Mouse (Mus musculus) heart, postnatal 0 days (tissue): Measurements from ENCODE around the gene Ms4a4a. TPM values are rescaled to one million over a fixed set of nuclear protein-coding genes. Genes with fewer than 3 reads are reported as not detected.

Experiments used
- ATAC-seq: fragments of 200-750 bp; cut with Nextera tagmentation; 2 replicates; pipeline ENCODE4 v1.8.0; 2017; ENCODE audit warnings: low read depth, moderate number of reproducible peaks, moderate library complexity; ENCODE audit not compliant: insufficient read depth
- DNase-seq: peaks from one replicate; pipeline ENCODE4 v3.0.0-alpha.2; 2016; ENCODE audit warnings: low spot score
- H3K27ac ChIP-seq: fragments of 300-500 bp; sonication (generic); 2 replicates; pipeline ENCODE4 v1.5.1; 2014; ENCODE audit warnings: low read depth, mild to moderate bottlenecking
- H3K27me3 ChIP-seq: fragments of 300-500 bp; sonication (generic); 2 replicates; pipeline ENCODE4 v1.6.1; 2014; ENCODE audit warnings: low read length, mixed read lengths; ENCODE audit not compliant: control insufficient read depth, insufficient read depth
- H3K36me3 ChIP-seq: fragments of 300-500 bp; sonication (generic); replicated peaks from 2 replicates; pipeline ENCODE4 v1.6.1; 2014; ENCODE audit warnings: low read length, mixed read lengths; ENCODE audit not compliant: control insufficient read depth, insufficient read depth
- H3K4me1 ChIP-seq: fragments of 300-500 bp; sonication (generic); 2 replicates; pipeline ENCODE4 v1.6.1; 2014; ENCODE audit warnings: antibody characterized with exemption; ENCODE audit not compliant: control insufficient read depth, insufficient read depth
- H3K4me2 ChIP-seq: fragments of 300-500 bp; sonication (generic); 2 replicates; pipeline ENCODE4 v1.6.1; 2014; ENCODE audit warnings: low read depth, mild to moderate bottlenecking, low read length, moderate library complexity
- H3K4me3 ChIP-seq: fragments of 300-500 bp; sonication (generic); 2 replicates; pipeline ENCODE4 v1.5.1; 2014; ENCODE audit warnings: low read depth, low read length
- H3K9ac ChIP-seq: fragments of 300-500 bp; sonication (generic); replicated peaks from 2 replicates; pipeline ENCODE4 v1.6.1; 2014; ENCODE audit warnings: low read depth, low read length, mixed read lengths
- H3K9me3 ChIP-seq: fragments of 300-500 bp; sonication (generic); replicated peaks from 2 replicates; pipeline ENCODE4 v1.6.1; 2016; ENCODE audit warnings: low read length; ENCODE audit not compliant: control insufficient read depth
- CTCF ChIP-seq: IDR thresholded peaks from 2 replicates; pipeline ENCODE4 v1.5.1; 2016; ENCODE audit warnings: antibody characterized with exemption, control low read depth, low read depth
- EP300 ChIP-seq: IDR thresholded peaks from 2 replicates; pipeline ENCODE4 v1.6.1; 2016; ENCODE audit warnings: antibody characterized with exemption, low read depth
- whole genome bisulfite sequencing: fragments of 180-500 bp; shearing (Covaris S2); extraction: QIAGEN DNeasy Blood & Tissue Kit; methylation state at CpG from one replicate; pipeline ENCODE4 v1.1.7; 2014; 5-methylcytosine and 5-hydroxymethylcytosine counted together
- polyA plus RNA-seq: library from polyadenylated mRNA; unstranded; fragments of >200 nt; fragmentation: Nextera tagmentation; extraction: Ambion mirVana; gene quantifications from 2 replicates; pipeline ENCODE4 v1.2.1, GENCODE M21; 2015
- total RNA-seq: library from RNA; depleted of rRNA; stranded (reverse); fragments of >200 nt; gene quantifications from 2 replicates; pipeline ENCODE4 v1.2.3, GENCODE M21; 2014; ENCODE audit warnings: low replicate concordance; rRNA removed

The Ms4a4a gene
- total RNA-seq (3.4 TPM in 1 of 2 replicates, not detected in the other), polyA plus RNA-seq (3.2 and 3.7 TPM in 2 replicates)

DNA sequence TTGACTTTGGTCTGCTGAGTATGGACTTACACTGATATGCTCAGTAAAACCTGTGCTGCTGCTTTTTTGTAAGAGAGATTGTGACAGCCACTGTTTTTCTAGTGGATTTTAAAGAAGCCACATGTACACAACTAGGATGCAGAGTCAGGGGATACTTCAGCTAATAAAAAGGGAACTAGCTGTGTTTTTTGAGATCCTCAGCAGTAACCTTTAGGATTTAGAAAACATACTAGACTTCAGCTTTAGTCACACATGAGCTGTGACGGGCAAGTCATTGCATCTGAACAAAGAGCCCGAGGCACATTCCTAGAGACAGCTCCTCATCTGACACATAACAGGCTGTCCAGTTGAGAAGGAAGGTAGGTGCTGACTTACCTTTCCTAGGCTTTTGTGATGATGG lies at the start of gene Ms4a4a:
Ms4a4a (plus strand) TSS at position 251 of the 400 bp plus-strand sequence.
- DNase-seq (no peak), ATAC-seq (no peak)
- H3K27ac ChIP-seq: no peak within 1 kb of the TSS
- H3K4me3 ChIP-seq: no peak within 1 kb of the TSS
- no peaks in the 10 kb centered on the region for H3K27me3 ChIP-seq
- TF ChIP-seq EP300 (no peak), CTCF (no peak)
- no peaks in the 10 kb centered on the region for H3K4me1 ChIP-seq
- H3K4me2 ChIP-seq: no peak within 1 kb of the TSS
- H3K9ac ChIP-seq: no peak within 1 kb of the TSS
- WGBS: 73% methylated on average over 2 of the region's 2 CpGs
- H3K9me3 ChIP-seq: no peaks in the 10 kb centered on the region
- no peaks in the 10 kb centered on the region for H3K36me3 ChIP-seq

DNA sequence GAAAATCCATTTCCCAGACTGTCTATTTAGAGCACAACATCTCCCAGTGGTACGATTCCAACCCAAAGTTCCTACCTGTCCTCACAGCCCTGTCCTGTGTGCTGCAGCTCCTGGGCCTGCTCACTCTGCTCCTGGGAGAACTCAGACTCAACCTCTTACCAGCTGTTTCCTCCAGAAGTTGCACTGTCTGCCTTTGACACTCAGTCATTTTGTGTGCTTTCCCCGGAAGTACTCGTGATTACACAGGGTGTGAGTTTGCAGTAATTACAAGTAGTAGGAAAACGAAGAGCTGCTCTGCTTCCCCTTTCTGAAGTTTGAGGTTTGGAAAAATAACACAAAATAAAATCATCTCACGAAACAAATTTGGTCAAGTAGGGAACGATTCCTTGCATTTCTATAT lies 39.4 kb upstream of the Ms4a4a start, which contains the start of gene Ms4a7:
Ms4a7 (minus strand) TSS at position 215 of the 400 bp plus-strand sequence.
- no peaks in the 10 kb centered on the region for H3K27me3 ChIP-seq
- DNase-seq (no peak), ATAC-seq (no peak)
- H3K4me1 ChIP-seq: no peaks in the 10 kb centered on the region
- H3K27ac ChIP-seq: no peak within 1 kb of the TSS
- no peak within 1 kb of the TSS for H3K4me3 ChIP-seq
- H3K36me3 ChIP-seq: no peaks in the 10 kb centered on the region
- no peak for TF ChIP-seq CTCF
- TF ChIP-seq EP300: no peak
- no peak within 1 kb of the TSS for H3K4me2 ChIP-seq
- WGBS: 68% methylated on average over 6 of the region's 6 CpGs
- H3K9me3 ChIP-seq: no peaks in the 10 kb centered on the region
- H3K9ac ChIP-seq: no peak within 1 kb of the TSS

DNA sequence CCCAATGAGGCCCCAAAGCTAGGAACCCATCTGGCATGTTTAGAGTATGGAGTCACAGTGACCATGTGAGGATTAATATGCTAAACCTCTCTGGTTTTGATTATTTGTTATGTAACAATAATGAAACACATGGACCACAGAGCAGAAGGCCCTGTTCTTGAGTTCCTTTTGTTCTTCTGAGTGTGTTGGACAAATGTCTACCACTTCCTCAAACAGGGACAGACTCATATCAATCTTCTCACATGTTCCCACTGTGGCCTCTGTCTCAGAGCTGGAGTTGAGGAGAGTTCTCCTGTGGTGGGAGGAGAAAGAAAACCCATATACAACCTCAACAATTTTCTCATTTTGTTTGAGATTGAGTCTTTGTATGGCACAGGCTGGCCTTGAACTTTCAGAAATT lies 32.2 kb upstream of the Ms4a4a start:
- no peak overlapping the region for H3K4me2 ChIP-seq
- no peak overlapping the region for H3K4me3 ChIP-seq
- no peaks in the 10 kb centered on the region for H3K9me3 ChIP-seq
- H3K9ac ChIP-seq: no peak overlapping the region
- H3K36me3 ChIP-seq: no peaks in the 10 kb centered on the region
- no peaks in the 10 kb centered on the region for H3K27me3 ChIP-seq
- no peak for TF ChIP-seq EP300
- no peak for TF ChIP-seq CTCF
- H3K4me1 ChIP-seq: no peaks in the 10 kb centered on the region
- ATAC-seq: no peak
- DNase-seq: no peak
- no peak overlapping the region for H3K27ac ChIP-seq

DNA sequence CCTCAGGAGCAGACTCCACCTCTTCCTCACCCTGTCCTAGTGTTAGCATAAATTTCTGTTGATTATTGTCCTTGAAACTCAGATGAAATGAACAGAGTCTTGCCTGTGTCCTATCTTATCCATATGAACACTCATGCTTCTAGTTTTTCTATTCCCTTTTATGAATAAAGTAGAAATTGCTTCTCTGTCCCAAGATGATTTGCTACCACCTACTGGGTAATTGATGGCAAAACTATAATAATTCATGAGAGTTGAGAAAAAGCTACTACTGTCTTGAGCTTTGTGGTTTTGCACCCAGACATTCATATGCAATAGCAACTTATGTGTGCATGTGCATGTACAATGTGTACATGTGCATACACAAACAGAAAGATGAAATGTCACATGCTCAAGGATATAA lies 31.3 kb upstream of the Ms4a4a start:
- TF ChIP-seq EP300 (no peak), CTCF (no peak)
- Histone ChIP-seq H3K4me3 (no peak overlapping the region), H3K27ac (no peak overlapping the region), H3K4me1 (no peaks in the 10 kb centered on the region), H3K36me3 (no peaks in the 10 kb centered on the region), H3K9me3 (no peaks in the 10 kb centered on the region), H3K9ac (no peak overlapping the region), H3K4me2 (no peak overlapping the region), H3K27me3 (no peaks in the 10 kb centered on the region)
- DNase-seq (no peak), ATAC-seq (no peak)

DNA sequence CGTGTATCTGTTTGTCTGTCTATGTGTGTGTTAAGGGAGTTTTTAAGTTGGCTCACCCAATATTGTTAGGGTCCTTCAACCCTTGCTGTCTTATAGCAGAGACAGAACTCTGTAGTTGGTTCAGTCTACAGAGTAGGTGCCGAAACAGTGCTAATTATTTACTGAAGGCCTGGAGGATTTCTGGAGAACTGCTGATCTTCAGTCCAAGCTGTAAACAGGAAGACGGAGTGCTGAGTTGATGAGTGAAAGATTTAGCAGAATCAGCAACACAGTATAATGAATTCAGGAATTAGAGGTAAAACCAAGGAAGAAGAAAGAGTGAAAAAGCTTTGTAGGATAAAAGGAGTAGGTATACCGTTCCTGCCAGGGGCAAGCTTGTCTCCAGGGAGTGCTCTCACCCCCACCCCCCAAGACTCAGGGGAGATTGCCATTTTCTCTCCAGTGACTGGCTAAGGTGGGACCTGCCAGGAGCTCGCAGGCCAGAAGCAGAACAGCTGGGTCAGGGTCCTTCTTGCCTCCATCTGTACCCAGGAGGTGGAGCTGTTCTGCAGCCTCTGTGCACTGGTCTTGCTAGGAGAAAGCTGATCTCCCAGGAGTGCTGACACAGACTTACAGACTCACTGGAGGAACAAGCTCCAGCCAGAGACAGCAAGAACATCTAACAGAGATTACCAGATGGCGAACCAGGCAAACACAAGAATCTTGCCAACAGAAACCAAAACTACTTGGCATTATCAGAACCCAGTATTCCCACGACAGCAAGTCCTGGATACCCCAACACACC lies 25.4 kb upstream of the Ms4a4a start:
- Histone ChIP-seq H3K4me2 (no peak overlapping the region), H3K9me3 (no peaks in the 10 kb centered on the region), H3K4me3 (no peak overlapping the region), H3K9ac (no peak overlapping the region), H3K4me1 (no peaks in the 10 kb centered on the region), H3K27me3 (no peaks in the 10 kb centered on the region), H3K27ac (no peak overlapping the region), H3K36me3 (no peaks in the 10 kb centered on the region)
- WGBS: 49% methylated on average over 7 of the region's 7 CpGs
- TF ChIP-seq EP300 (no peak), CTCF (0 out of 2 replicates have a peak, but pooled peaks have one; percentile 6)
- no peak for DNase-seq
- no peak for ATAC-seq

DNA sequence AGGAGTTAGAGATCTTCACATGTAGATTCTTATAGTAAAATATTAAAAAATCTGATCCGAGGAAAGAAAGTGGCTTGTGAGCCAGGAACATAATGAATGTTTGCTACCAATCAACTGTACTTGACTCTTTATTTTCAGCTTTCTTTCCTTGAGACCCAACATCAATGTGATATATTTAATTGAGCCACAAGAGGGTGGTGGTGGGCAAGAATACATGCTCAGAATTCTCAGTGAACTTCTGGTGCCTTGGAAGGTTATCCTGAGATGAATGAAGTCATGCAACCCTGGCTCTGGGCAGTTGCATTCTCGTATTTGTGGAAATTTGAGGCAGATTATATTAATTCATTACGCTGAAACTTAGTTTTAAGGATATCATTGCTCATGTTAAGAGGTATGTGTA lies 23.4 kb upstream of the Ms4a4a start:
- WGBS: 30% methylated on average over 3 of the region's 3 CpGs
- Histone ChIP-seq H3K4me3 (no peak overlapping the region), H3K9ac (no peak overlapping the region), H3K27ac (no peak overlapping the region), H3K4me2 (no peak overlapping the region), H3K9me3 (no peaks in the 10 kb centered on the region), H3K36me3 (no peaks in the 10 kb centered on the region), H3K27me3 (no peaks in the 10 kb centered on the region), H3K4me1 (no peaks in the 10 kb centered on the region)
- TF ChIP-seq CTCF (peak; percentile 30), EP300 (no peak)
- ATAC-seq (no peak), DNase-seq (no peak)
